Mouse (Mus musculus) kidney, adult 18-20 months (tissue): ENCODE results near the gene Fbxl19.
"Not testable (repeated sequence)": the region's sequence is repeated elsewhere in the genome, so short reads cannot be mapped to it uniquely, and the experiment has no call there.

Source experiments
- DNase-seq: peaks from one replicate; pipeline ENCODE4 v3.0.0; 2021

Gene Fbxl19

DNA sequence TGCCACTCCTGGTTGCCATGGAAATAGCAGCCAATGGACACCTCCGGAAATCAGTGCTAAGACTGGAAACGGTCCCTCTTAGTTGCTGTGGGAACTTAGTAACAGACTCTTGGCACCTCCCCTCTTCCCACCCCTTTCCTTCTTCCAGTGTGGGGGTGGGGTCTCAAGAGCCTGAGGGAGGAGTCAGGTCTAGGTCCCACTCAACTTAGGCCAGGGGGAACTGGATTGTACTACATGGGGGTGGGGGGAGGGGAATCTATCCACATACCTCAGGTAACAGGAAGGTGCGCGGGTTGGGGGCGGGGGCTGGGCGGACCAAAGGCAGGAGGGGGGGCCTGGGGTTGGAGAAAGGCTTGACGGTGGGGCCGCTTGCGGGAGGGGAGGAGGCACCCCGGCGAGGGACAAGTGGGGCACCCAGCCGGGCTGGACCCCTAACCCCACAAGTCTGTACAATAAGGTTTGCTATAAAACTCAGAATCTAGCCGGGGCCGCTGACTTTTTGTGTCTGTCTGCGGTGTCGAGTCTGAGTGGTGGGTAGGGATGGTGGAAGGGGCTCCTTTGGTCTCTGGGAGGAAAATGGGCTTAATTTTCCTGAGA lies 24.8 kb downstream of the Fbxl19 start:
- DNase-seq = peak; percentile 96

- peak; percentile 93 for DNase-seq
Observed at GRCm38 (mm10) chr7:127769651-127770038, 25.3 kb downstream of the Fbxl19 start, which contains the start of gene Orai3. TSS of gene Orai3 (plus strand) at chr7:127769815.

DNA sequence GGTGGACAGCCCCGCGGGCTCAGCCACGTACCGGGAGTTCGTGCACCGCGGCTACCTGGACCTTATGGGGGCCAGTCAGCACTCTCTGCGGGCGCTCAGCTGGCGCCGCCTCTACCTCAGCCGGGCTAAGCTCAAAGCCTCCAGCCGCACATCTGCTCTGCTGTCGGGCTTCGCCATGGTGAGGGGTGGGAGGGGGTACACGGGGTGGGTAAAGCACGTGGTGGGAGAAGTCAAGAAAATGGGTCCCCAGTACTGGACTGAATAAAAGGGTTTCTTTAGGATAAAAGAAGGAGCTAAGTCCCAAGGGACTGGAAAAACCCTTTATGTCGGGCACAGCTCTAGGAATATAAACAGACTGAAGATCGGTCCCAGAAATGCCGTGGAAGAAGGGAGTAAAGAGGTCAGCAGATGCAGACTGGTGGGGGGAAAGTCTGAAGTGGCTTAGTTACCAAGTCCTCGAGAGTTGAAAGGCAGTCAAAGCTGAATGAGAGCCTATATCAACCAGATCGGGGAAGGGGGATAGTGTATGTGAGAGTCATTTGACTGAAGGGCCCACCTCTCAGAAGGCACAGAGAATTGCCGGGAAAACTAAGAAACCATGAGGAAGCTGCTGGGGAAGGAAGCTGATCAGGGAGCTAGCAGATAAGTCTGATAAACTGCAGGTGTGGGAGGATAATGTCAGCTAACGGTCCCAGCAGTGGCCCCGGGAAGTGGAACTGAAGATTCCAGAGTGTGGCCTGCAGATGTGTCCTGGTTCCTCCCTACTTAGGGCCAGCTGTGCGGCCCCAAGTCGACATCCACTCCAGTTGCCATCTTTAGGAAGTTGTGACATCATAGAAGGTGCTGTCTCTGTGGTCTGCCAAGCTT lies 25.9 kb downstream of the Fbxl19 start:
- DNase-seq = no peak

DNA sequence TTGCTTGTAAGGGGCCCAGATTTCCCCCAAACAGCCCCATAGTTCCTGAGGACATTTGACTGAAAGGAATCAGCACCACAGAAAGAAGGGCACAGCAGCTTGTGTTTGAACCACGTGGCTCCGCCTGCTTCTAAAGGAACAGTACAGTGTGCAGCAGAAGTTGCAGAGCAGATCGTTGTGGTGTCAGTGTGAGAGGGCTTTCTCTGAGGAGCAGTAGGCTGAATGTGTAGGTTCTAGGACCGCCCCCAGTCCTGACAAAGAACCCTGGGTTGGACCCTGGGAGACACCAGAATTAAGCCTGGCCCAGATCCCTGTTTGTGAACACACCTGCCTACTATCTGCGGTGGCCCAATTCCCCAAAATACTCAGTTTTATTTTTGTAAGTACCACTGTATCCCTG lies 26.9 kb downstream of the Fbxl19 start:
- DNase-seq = no peak

DNA sequence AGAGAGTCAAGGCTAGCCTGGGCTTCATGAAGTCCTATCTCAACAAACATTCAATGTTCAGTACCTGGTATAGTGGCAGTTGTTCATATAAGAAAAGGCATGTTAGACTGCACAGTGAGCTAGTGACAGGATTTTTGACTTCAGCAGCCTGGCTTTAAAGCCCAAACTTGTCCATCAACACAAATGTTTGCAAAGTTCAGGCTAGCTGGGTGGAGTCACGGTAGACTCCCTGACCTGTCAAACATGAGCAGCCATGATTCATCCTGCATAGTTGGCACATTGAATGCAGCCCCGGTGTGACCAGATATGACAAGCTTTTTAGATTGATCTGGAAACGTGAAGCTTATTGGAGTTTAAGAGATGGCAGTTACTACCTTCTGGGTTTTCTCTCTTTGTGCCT lies 27.7 kb downstream of the Fbxl19 start:
- no peak for DNase-seq

DNA sequence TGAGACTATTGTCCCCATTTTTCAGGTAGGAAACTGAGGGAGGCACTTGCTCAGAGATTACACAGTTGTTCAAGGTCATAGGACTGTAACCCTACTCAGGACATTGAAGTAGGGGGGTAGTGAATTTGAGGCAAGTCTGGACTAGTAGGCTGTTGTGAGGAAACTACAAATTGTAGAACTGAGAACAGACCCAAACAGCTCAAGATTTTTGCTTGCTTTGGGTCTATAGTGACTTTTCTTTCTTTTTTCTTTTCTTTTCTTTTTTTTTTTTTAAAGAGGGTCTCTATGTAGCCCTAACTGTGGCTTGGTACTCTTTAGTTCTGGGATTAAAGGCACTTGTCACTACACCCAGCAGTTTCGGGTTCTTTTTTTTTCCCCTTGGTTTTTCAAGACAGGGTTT lies 28.2 kb downstream of the Fbxl19 start:
- no peak for DNase-seq

DNA sequence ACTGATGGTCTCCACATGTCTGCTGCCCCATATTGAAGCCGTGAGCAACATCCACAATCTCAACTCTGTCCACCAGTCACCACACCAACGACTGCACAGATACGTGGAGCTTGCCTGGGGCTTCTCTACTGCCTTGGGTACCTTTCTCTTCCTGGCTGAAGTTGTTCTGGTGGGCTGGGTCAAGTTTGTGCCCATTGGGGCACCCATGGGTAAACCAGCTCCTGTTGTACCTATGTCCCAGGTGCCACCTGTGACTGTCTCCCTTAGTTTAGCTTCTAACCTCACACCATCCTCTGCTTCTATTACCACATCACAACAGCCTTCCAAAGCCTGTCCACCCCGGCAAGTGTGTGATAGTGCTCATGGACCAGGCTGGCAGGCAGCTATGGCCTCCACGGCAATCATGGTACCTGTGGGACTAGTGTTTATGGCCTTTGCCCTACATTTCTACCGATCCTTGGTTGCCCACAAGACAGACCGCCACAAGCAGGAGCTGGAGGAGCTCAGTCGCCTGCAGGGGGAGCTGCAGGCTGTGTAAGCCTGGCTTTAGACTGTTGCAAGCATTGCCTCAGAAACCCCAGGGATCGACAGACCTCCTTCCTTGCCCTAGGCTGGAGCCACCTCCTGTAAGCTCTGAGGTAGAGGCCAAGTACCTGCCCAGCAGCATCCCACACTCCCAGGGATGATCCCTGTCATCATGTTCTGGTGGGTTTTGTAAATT lies 29.5 kb downstream of the Fbxl19 start:
- DNase-seq = peak; percentile 74

DNA sequence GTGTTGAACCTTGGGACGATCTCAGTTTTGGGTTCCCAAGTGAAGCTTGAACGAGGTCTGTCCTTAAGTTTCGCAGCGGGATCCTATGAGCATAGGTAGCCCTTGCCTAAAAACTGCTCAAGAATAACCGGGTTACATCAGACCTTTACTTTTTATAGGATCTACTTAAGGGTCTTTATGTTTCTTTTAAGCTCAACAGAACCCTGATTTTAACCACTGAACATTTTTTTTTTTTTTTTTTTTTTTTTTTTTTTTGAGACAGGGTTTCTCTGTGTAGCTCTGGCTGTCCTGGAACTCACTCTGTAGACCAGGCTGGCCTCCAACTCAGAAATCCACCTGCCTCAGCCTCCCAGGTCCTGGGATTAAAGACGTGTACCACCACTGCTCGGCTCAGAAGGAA lies 31.5 kb downstream of the Fbxl19 start:
- not testable (repeated sequence) for DNase-seq

DNA sequence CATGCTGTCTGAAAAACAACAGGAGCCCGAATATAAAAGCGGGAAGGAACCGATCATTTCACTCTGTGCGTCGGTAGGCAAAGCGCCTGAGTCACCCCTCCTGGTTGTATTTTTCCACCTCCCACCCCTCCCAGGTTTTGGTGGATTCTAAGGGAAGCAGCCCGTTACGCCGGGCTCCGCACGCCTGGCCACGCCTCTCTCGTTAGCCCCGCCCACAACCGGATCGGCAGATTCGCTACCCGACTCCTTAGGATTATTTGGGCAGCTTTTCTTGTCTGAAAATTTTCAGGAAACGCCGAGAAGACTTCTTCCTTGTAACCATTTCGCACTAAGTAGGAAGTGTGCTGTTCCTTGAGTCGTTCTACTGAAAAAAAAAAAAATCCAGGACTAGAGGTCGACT lies 32.1 kb downstream of the Fbxl19 start, which contains the start of gene Setd1a:
Setd1a (plus strand) TSS at position 245 of the 400 bp plus-strand sequence.
- peak; percentile 89 for DNase-seq

DNA sequence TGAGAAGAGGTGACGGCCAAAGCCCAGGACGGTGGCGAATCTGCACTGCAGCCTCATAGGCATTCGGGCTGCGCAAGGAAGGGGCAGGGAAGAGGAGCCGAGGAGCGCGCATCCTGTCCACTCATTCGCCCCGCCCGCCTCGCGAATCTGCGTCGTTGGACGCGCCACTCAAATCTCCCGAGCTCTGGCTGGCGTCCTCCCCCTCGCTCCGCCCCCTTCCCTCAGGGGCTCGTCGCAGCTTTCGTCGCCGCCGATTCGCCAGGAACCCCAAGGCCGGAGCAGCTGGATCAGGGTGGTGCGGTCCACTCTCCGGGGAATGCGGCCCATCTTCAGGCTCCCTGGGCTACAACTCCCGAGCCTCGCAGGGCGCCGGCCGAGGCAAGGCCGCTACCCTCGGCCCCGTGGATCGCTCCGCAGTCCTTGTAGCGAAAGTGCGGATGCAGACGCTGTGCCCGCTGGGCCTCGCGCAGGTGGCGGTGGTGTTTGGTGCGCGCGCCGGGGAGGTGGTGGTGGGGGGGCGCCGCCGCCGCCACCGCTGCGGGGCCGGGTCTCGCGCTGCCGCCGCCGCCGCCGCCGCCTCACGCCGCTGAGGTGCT lies 32.6 kb downstream of the Fbxl19 start:
- DNase-seq = peak; percentile 98

DNA sequence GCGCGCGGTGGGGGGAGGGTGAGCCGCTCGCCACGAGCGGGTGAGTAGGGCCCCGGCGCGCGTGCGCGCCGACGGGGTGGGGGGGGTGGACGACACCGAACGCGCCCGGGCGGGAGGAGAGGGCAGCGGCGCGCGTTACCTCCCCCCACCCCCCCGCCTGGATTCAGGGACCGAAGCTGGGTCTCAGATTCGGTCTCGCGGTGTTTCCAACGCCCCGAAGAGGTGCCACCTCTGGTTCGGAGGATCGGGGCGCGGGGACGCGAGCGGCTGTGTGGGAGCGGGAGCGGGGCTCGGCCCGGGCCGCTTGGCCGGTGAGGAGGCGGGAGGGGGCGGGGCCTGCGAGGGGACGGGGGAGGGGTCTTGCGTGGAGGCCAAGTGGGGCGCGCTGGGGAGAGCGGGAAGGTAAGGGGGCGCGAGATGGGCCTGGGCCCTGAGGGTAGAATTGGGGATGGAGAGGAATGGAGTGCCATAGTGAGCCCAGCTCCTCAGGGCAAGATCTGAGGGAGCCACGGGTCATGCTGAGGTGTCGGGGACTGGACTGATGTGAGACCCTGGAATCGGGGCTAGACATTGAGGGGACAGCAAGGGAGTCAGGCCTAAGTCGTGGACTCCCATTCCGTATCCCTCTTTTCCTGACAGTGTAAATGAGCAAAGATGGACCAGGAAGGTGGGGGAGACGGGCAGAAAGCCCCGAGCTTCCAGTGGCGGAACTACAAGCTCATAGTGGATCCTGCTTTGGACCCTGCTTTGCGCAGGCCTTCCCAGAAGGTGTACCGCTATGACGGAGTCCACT lies 33.3 kb downstream of the Fbxl19 start:
- peak; percentile 71 for DNase-seq

- DNase-seq = no peak
Observed at GRCm38 (mm10) chr7:127778350-127778749, 34.0 kb downstream of the Fbxl19 start.

DNA sequence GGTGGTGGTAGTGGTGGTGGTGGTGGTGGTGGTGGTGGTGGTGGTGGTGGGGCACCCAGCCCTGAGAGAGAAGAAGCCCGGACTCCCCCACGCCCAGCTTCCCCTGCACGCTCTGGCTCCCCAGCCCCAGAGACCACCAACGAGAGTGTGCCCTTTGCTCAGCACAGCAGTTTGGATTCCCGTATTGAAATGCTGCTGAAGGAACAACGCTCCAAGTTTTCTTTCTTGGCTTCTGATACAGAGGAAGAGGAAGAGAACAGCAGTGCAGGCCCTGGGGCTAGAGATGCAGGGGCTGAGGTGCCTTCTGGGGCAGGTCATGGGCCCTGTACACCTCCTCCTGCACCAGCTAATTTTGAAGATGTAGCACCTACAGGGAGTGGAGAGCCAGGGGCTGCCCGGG lies 41.0 kb downstream of the Fbxl19 start, which contains the start of gene Gm49388:
Gm49388 (plus strand) TSS at position 301 of the 400 bp plus-strand sequence.
- DNase-seq = no peak

DNA sequence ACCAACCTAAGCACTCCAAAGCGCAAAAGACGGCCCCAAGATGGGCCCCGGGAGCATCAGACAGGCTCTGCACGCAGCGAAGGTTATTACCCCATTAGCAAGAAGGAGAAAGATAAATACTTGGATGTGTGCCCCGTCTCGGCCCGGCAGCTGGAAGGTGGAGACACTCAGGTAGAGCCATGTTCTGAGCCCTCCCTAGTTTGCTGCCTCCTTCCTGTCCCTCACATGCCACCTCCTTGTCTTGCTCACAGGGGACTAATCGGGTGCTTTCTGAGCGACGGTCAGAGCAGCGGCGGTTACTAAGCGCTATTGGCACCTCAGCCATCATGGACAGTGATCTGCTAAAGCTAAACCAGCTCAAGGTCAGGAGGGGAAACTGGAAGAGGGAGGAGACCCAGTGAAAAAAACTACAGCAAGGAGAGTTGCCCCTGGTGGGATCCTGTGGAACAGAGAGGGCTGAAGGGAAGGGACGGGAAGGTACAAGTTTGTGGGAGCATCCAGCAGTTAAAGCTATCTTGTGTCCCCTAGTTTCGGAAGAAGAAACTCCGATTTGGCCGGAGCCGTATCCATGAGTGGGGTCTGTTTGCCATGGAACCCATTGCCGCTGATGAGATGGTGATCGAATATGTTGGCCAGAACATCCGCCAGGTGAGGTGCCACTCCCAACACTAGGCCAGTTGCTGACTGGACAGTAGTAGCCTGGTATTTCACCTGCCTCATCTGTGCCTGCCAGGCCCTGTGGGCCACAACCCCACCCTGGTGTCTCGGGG lies 52.9 kb downstream of the Fbxl19 start:
- DNase-seq = no peak

- no peak for DNase-seq
Observed at GRCm38 (mm10) chr7:127798591-127798990, 54.2 kb downstream of the Fbxl19 start.

DNA sequence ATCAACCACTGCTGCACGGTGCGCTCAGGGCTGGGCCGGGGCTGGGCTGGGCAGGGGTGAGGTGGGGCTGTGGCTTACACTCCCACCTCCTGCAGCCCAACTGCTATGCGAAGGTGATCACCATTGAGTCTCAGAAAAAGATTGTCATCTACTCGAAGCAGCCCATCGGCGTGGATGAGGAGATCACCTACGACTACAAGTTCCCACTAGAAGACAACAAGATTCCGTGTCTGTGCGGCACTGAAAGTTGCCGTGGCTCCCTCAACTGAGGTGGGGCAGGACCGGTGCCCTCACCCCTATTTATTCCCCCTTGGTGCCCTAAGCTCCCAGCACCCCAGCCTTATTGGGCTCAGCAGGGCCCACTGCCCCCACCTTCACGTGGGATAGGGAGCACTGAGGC lies 54.9 kb downstream of the Fbxl19 start:
- no peak for DNase-seq

DNA sequence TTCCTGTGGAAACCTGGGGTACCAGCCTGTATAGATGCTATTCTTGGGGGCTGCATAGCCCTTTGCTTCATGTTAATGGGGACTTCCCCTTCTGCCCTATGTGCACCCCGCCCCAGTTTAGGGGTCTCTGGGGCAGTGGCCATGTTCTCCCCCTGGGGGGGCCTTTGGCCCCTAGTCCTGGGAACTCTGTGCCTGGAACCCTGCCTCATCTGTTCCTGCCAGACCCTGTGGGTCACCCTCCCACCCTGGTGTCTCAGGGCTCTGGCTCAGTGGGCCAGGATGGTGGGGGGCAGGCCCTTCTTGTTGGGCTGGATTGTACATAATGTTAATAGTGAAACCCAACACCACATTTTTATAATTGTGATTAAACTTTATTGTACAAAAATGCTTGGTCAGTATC lies 55.4 kb downstream of the Fbxl19 start:
- no peak for DNase-seq

- peak; percentile 95 for DNase-seq
Observed at GRCm38 (mm10) chr7:127800435-127801009, 56.2 kb downstream of the Fbxl19 start, which contains the start of gene Hsd3b7. TSS of gene Hsd3b7 (plus strand) at chr7:127800604.

DNA sequence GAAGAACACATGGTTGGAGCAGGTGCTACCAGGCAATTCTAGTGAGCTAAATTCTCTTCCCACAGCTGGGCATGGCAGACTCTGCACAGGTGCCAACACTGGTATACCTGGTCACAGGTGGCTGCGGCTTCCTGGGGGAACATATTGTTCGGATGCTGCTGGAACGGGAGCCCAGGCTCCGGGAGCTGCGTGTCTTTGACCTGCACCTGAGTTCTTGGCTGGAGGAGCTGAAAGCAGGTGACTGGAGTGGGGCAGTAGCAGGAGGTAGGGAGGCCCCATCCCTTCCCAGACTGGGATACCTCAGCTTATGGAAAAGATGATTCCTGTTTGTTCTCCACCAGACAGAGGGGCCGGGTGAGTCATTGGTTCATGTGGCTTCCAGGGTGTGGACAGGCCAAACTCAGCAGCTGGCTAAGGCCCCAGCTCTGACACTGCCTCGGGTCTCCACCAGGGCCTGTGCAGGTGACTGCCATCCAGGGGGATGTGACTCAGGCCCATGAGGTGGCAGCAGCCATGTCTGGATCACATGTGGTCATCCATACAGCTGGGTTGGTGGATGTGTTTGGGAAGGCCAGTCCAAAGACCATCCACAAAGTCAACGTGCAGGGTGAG lies 56.8 kb downstream of the Fbxl19 start:
- DNase-seq = peak; percentile 16

DNA sequence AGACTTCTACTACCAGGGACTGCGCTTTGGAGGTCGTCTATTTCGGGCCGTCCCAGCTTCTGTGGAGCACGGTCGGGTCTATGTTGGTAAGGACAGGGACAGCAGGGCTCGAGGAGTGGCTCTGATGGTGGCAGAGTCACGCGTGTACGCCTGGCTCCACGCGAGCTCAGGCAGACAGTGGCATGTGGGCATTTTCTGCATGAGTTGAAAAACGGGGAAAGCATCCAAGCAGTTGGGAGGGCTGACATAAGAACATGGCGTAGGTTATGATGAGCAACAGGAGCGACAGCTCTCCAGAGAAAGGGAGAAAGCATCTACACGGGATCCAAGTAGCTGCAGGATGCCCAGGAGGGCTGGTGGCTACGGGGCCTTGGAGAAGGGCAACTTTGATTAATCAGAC lies 58.0 kb downstream of the Fbxl19 start:
- no peak for DNase-seq

DNA sequence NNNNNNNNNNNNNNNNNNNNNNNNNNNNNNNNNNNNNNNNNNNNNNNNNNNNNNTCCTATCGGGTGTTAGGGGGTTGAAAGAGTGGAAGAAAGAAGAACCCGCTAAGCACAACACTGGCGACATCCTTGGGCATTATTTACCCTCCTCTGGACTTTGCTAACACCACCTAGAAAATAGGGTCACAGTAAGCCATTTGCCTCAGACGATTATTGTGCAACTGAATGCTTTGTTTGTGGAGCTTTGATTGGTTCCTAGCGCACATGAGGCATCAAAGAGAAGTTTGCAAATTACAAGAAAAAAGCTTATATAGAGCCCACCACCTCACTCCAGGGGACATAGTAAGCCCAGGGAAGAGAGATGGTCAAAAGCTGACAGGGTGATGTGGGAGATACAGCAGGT lies 64.5 kb downstream of the Fbxl19 start:
- DNase-seq = no peak
